Mouse (Mus musculus) ES-Bruce4 (cell line): Measurements from ENCODE around the gene Adcy6.

Experiments used
- CTCF ChIP-seq: IDR thresholded peaks from one replicate; pipeline ENCODE4 v1.8.1; 2011; ENCODE audit warnings: low read depth, low read length
- EP300 ChIP-seq: IDR thresholded peaks from 2 replicates; pipeline ENCODE4 v1.6.1; 2011; ENCODE audit warnings: low read depth, low read length; ENCODE audit not compliant: insufficient read depth
- POLR2A ChIP-seq: IDR thresholded peaks from one replicate; pipeline ENCODE4 v1.8.1; 2011; ENCODE audit warnings: low read length; ENCODE audit not compliant: insufficient read depth

- TF ChIP-seq POLR2A: no peak
- TF ChIP-seq CTCF: no peak
- TF ChIP-seq EP300: no peak
Measured at GRCm38 (mm10) chr15:98557186-98557585, 52.7 kb downstream of the Adcy6 start.
